Mouse (Mus musculus) heart, adult 2 months (tissue): ENCODE data around the gene Mtmr4. TPM values are rescaled to one million over a fixed set of nuclear protein-coding genes. Genes with fewer than 3 reads are reported as not detected.

Source experiments
- DNase-seq, 2 experiments: peaks; one replicate each; pipeline ENCODE4 v3.0.0; 2021
- H3K27ac ChIP-seq: fragments of 200-600 bp; 2 replicates; pipeline ENCODE4 v1.8.1; 2022
- H3K27me3 ChIP-seq: fragments of 200-500 bp; 2 replicates; pipeline ENCODE4 v1.6.1; 2012; ENCODE audit warnings: mild to moderate bottlenecking, low read length, inconsistent platforms, mixed read lengths; ENCODE audit not compliant: control insufficient read depth, insufficient read depth
- H3K36me3 ChIP-seq: fragments of 200-500 bp; 2 replicates; pipeline ENCODE4 v1.6.1; 2012; ENCODE audit warnings: low read length, inconsistent platforms; ENCODE audit not compliant: control insufficient read depth, insufficient read depth
- H3K4me1 ChIP-seq: fragments of 200-500 bp; 2 replicates; pipeline ENCODE4 v1.6.1; 2011; ENCODE audit warnings: low read length; ENCODE audit not compliant: control insufficient read depth, insufficient read depth
- H3K4me3 ChIP-seq: fragments of 200-600 bp; 2 replicates; pipeline ENCODE4 v1.8.1; 2022
- H3K79me2 ChIP-seq: fragments of 200-500 bp; replicated peaks from 2 replicates; pipeline ENCODE4 v1.6.1; 2012; ENCODE audit warnings: mild to moderate bottlenecking, inconsistent platforms, low read length, moderate library complexity, mixed read lengths; ENCODE audit not compliant: control insufficient read depth, insufficient read depth
- H3K9ac ChIP-seq: fragments of 200-500 bp; 2 replicates; pipeline ENCODE4 v1.6.1; 2012; ENCODE audit warnings: low read depth, mild to moderate bottlenecking, control low read depth, inconsistent platforms, low read length, mixed read lengths
- CTCF ChIP-seq: fragments of 200-600 bp; IDR thresholded peaks from 2 replicates; pipeline ENCODE4 v1.8.1; 2022; ENCODE audit warnings: antibody characterized with exemption, mild to moderate bottlenecking, moderate library complexity
- EP300 ChIP-seq: fragments of 200-500 bp; IDR thresholded peaks from 2 replicates; pipeline ENCODE4 v1.6.1; 2011; ENCODE audit warnings: low read depth, low read length, control low read depth; ENCODE audit not compliant: insufficient read depth
- POLR2A ChIP-seq: fragments of 200-500 bp; IDR thresholded peaks from 2 replicates; pipeline ENCODE4 v1.6.1; 2011; ENCODE audit warnings: mild to moderate bottlenecking, low read depth, low read length, control low read depth; ENCODE audit not compliant: insufficient read depth
- WGBS: fragments of 180-500 bp; shearing (Covaris S2); methylation state at CpG from one replicate; pipeline ENCODE4 v1.1.7; 2018; 5-methylcytosine and 5-hydroxymethylcytosine counted together
- intact Hi-C: fragments of 180-260 bp; cut with DNase I; formaldehyde crosslinking; loops from one replicate; pipeline ENCODE4 v1.15.1; 2025
- polyA plus RNA-seq: library from polyadenylated mRNA; depleted of rRNA; stranded (reverse); fragments of >200 nt; gene quantifications from 2 replicates; pipeline ENCODE4 v1.2.3, GENCODE M21; 2012
- total RNA-seq, 2 experiments: library from RNA; stranded (reverse); gene quantifications; 2 replicates each; pipeline ENCODE4 v1.2.3; 2021

The Mtmr4 gene
- total and polyA plus RNA-seq, 3 experiments: 7.9 to 27.8 (median 24.7) TPM

DNA sequence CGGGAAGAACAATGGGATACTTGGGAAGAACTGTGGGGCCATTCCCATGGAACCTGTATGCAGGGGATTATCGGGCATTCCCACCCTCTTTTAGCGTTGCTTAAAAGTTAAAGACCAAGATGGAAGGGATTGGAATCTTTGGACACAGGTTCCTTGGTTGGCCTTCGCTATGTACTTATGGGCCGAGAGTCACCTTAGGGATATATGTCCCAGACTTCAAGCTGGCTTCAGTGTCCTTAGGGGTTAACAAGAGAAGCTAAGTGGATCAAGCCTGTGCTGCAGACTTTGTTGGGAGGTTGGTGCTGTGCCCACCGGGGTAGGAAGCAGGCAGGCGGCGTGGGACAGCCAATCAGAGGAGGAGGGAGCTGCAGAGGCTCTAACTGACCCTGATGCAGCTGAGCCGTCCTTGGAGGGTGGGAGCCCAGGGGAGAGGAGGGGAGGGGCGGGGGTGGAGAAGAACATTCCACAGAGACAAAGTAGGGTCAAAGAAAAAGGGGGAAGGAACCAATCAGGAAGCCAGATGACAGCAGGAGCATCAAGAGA, 11.3 kb upstream of the Mtmr4 start:
- no peak for TF ChIP-seq POLR2A
- TF ChIP-seq EP300: no peak
- no peak for TF ChIP-seq CTCF
- Histone ChIP-seq H3K36me3 (peaks cover 5% of the 10 kb centered on the region; the same call in 1 of the 2 replicates), H3K4me1 (peaks cover 32% of the 10 kb centered on the region), H3K27me3 (no peaks in the 10 kb centered on the region), H3K79me2 (no peaks in the 10 kb centered on the region), H3K4me3 (peak overlapping the region; percentile 23; the same call in 1 of the 2 replicates), H3K9ac (no peak overlapping the region), H3K27ac (peak overlapping the region; percentile 97; the same call in 1 of the 2 replicates)
- DNase-seq: no peak
- WGBS: 56% methylated on average over 10 of the region's 10 CpGs
- intact Hi-C loops: no loop called here

DNA sequence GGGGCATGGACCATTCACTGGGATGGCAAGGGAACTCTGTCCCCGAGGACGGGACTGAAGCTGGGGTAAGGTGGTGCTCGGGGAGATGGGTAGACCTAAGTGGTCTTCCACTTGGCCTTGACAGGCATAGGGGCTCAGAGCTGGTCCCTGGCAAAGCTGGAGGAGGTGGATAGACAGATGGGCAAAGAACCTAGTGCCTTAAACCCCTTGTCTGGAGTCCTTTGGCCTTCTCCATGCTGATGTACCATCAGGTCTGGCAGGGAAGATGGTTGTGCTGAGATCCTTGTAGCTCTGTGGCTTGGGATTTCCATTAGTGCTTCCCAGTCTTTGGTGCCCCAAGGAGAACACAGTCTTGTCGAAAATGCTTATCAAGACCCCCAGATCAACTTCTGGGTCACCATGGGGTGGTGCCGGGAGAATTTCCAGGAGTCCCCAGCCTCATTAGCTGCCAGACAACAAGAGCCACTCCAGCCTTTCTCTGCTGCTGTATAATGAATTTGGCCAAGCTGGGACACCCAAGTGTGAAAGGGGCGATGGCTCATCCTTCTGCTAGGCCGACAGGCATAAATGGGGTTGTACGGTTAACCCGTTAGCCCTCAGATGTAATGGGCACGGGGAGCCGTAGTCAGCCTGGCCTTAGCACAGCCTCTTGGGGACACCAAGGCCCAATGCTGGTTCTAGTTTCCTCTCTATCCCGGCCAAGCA, 10.6 kb upstream of the Mtmr4 start:
- WGBS: 87% methylated on average over 12 of the region's 12 CpGs
- DNase-seq: no peak
- H3K4me3 ChIP-seq: no peak overlapping the region
- H3K79me2 ChIP-seq: no peaks in the 10 kb centered on the region
- peaks cover 32% of the 10 kb centered on the region for H3K4me1 ChIP-seq
- H3K27ac ChIP-seq: peak overlapping the region; percentile 55
- intact Hi-C loops: no loop called here
- no peak for TF ChIP-seq POLR2A
- no peak for TF ChIP-seq CTCF
- no peak for TF ChIP-seq EP300
- peaks cover 5% of the 10 kb centered on the region; the same call in 1 of the 2 replicates for H3K36me3 ChIP-seq
- H3K27me3 ChIP-seq: no peaks in the 10 kb centered on the region
- no peak overlapping the region; the same call in 1 of the 2 replicates for H3K9ac ChIP-seq

GRCm38 (mm10) chr11:87581933-87582710, 9.8 kb upstream of the Mtmr4 start:
- Histone ChIP-seq H3K4me1 (peaks cover 32% of the 10 kb centered on the region), H3K79me2 (no peaks in the 10 kb centered on the region), H3K9ac (no peak overlapping the region), H3K27ac (peak overlapping the region; percentile 26), H3K36me3 (peaks cover 5% of the 10 kb centered on the region; the same call in 1 of the 2 replicates), H3K27me3 (no peaks in the 10 kb centered on the region), H3K4me3 (no peak overlapping the region)
- intact Hi-C loops: no loop called here
- WGBS: 59% methylated on average over 8 of the region's 8 CpGs
- no peak for DNase-seq
- TF ChIP-seq POLR2A (no peak), EP300 (no peak), CTCF (no peak)

- H3K27me3 ChIP-seq: no peaks in the 10 kb centered on the region
- no peaks in the 10 kb centered on the region for H3K79me2 ChIP-seq
- no peak for DNase-seq
- no peak overlapping the region for H3K4me3 ChIP-seq
- intact Hi-C loops: loop anchor here (2.0 kb wide), 1 partner anchor 29 kb away; no protein-coding TSS in a partner anchor
- peak overlapping the region; percentile 82 for H3K27ac ChIP-seq
- TF ChIP-seq EP300: no peak
- 0 out of 2 replicates have a peak, but pooled peaks have one; percentile 2 for TF ChIP-seq CTCF
- 69% methylated on average over 6 of the region's 6 CpGs for WGBS
- 0 out of 2 replicates have a peak overlapping the region, but pooled peaks have one; percentile 1 for H3K9ac ChIP-seq
- peaks cover 5% of the 10 kb centered on the region; the same call in 1 of the 2 replicates for H3K36me3 ChIP-seq
- H3K4me1 ChIP-seq: peaks cover 26% of the 10 kb centered on the region
Observed at GRCm38 (mm10) chr11:87583291-87584034, 8.5 kb upstream of the Mtmr4 start.

- intact Hi-C loops: loop anchor here (2.0 kb wide), 1 partner anchor 30 kb away; no protein-coding TSS in a partner anchor
- peaks cover 7% of the 10 kb centered on the region; the same call in 1 of the 2 replicates for H3K36me3 ChIP-seq
- TF ChIP-seq POLR2A: no peak
- 0 out of 2 replicates have a peak, but pooled peaks have one; percentile 26 for TF ChIP-seq EP300
- peak; percentile 76 to 78 for DNase-seq
- no peak overlapping the region for H3K4me3 ChIP-seq
- H3K9ac ChIP-seq: 0 out of 2 replicates have a peak overlapping the region, but pooled peaks have one; percentile 29
- peak overlapping the region; percentile 82 for H3K27ac ChIP-seq
- WGBS: 56% methylated on average over 10 of the region's 10 CpGs
- no peaks in the 10 kb centered on the region for H3K79me2 ChIP-seq
- no peaks in the 10 kb centered on the region for H3K27me3 ChIP-seq
- H3K4me1 ChIP-seq: peaks cover 23% of the 10 kb centered on the region
Observed at GRCm38 (mm10) chr11:87584711-87585505, 7.1 kb upstream of the Mtmr4 start.
